Mouse (Mus musculus) lung, embryonic 14.5 days (tissue): Measurements from ENCODE around the gene Stk39. TPM values are rescaled to one million over a fixed set of nuclear protein-coding genes. Genes with fewer than 3 reads are reported as not detected.

ENCODE experiments used
- ATAC-seq: fragments of 200-750 bp; cut with Nextera tagmentation; 2 replicates; pipeline ENCODE4 v1.8.0; 2017; ENCODE audit warnings: mild to moderate bottlenecking, moderate TSS enrichment, moderate library complexity; ENCODE audit not compliant: insufficient read depth
- DNase-seq: peaks from one replicate; pipeline ENCODE4 v3.0.0-alpha.2; 2015
- H3K27ac ChIP-seq: fragments of 300-500 bp; sonication (generic); 2 replicates; pipeline ENCODE4 v1.5.1; 2014; ENCODE audit warnings: low read depth, mild to moderate bottlenecking, moderate library complexity
- H3K27me3 ChIP-seq: fragments of 300-500 bp; sonication (generic); 2 replicates; pipeline ENCODE4 v1.6.1; 2014; ENCODE audit warnings: low read length, control low read depth; ENCODE audit not compliant: insufficient read depth
- H3K36me3 ChIP-seq: fragments of 300-500 bp; sonication (generic); 2 replicates; pipeline ENCODE4 v1.6.1; 2014; ENCODE audit warnings: control low read depth; ENCODE audit not compliant: insufficient read depth
- H3K4me1 ChIP-seq: fragments of 300-500 bp; sonication (generic); 2 replicates; pipeline ENCODE4 v1.6.1; 2014; ENCODE audit warnings: antibody characterized with exemption, control low read depth; ENCODE audit not compliant: insufficient read depth
- H3K4me2 ChIP-seq: fragments of 300-500 bp; sonication (generic); 2 replicates; pipeline ENCODE4 v1.6.1; 2014; ENCODE audit warnings: mild to moderate bottlenecking
- H3K4me3 ChIP-seq: fragments of 300-500 bp; sonication (generic); 2 replicates; pipeline ENCODE4 v1.5.1; 2014; ENCODE audit warnings: low read depth, low read length
- H3K9ac ChIP-seq: fragments of 300-500 bp; sonication (generic); 2 replicates; pipeline ENCODE4 v1.6.1; 2014
- H3K9me3 ChIP-seq: fragments of 300-500 bp; sonication (generic); 2 replicates; pipeline ENCODE4 v1.6.1; 2016; ENCODE audit warnings: low read depth, low read length, control low read depth
- CTCF ChIP-seq: IDR thresholded peaks from 2 replicates; pipeline ENCODE4 v1.5.1; 2016; ENCODE audit warnings: antibody characterized with exemption, low read depth
- WGBS: fragments of 180-500 bp; shearing (Covaris S2); extraction: QIAGEN DNeasy Blood & Tissue Kit; methylation state at CpG from one replicate; pipeline ENCODE4 v1.1.7; 2014; 5-methylcytosine and 5-hydroxymethylcytosine counted together
- polyA plus RNA-seq: library from polyadenylated mRNA; unstranded; fragments of >200 nt; fragmentation: Nextera tagmentation; extraction: Ambion mirVana; gene quantifications from 2 replicates; pipeline ENCODE4 v1.2.1, GENCODE M21; 2014

The Stk39 gene
- polyA plus RNA-seq, 1 experiment from 2014 or later: 27.6 TPM

GRCm38 (mm10) chr2:68343751-68344150 lies 128.3 kb downstream of the Stk39 start:
- Histone ChIP-seq H3K4me1 (no peaks in the 10 kb centered on the region), H3K27me3 (no peaks in the 10 kb centered on the region), H3K9ac (no peak overlapping the region), H3K9me3 (no peaks in the 10 kb centered on the region), H3K36me3 (0 out of 2 replicates have a peak, but pooled peaks cover 6% of the 10 kb centered on the region), H3K4me2 (no peak overlapping the region), H3K4me3 (no peak overlapping the region), H3K27ac (no peak overlapping the region)
- 85% methylated on average over 4 of the region's 4 CpGs for WGBS
- ATAC-seq: no peak
- DNase-seq: no peak
- no peak for TF ChIP-seq CTCF

DNA sequence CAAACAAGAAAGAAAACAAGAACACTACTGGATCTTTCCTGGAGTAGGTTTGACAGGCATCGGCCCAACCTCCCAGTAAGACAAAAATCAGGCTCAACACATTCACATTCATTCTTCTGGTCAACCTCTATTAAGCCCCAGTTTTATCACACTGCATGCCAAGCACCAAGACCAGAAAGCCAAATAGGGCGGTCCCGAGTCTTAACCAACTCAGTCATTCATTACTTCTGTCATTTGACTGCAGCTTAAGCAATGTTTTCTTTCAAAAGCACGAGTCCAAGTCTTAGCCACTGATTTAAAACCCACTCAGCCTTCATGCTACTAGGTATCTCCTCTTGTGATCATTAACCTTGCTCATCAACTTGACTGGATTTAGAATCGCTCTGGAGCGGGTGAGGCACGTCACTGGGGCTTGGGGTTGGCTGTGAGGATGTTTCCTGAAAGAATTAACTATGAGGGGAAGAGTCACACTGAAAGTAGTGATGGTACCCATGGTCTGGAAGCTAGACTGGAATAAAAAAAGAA lies 129.9 kb downstream of the Stk39 start:
- no peaks in the 10 kb centered on the region for H3K9me3 ChIP-seq
- no peak overlapping the region for H3K4me2 ChIP-seq
- no peak for ATAC-seq
- H3K4me3 ChIP-seq: no peak overlapping the region
- TF ChIP-seq CTCF: no peak
- no peaks in the 10 kb centered on the region for H3K4me1 ChIP-seq
- DNase-seq: no peak
- 87% methylated on average over 7 of the region's 7 CpGs for WGBS
- no peak overlapping the region for H3K9ac ChIP-seq
- H3K27ac ChIP-seq: no peak overlapping the region
- H3K27me3 ChIP-seq: no peaks in the 10 kb centered on the region
- 0 out of 2 replicates have a peak, but pooled peaks cover 6% of the 10 kb centered on the region for H3K36me3 ChIP-seq

- 79% methylated on average over 6 of the region's 6 CpGs for WGBS
- TF ChIP-seq CTCF: no peak
- H3K4me2 ChIP-seq: no peak overlapping the region
- DNase-seq: no peak
- H3K9me3 ChIP-seq: no peaks in the 10 kb centered on the region
- H3K27ac ChIP-seq: no peak overlapping the region
- 0 out of 2 replicates have a peak, but pooled peaks cover 3% of the 10 kb centered on the region for H3K36me3 ChIP-seq
- H3K4me3 ChIP-seq: no peak overlapping the region
- no peak overlapping the region for H3K9ac ChIP-seq
- no peaks in the 10 kb centered on the region for H3K4me1 ChIP-seq
- H3K27me3 ChIP-seq: no peaks in the 10 kb centered on the region
- ATAC-seq: no peak
These were observed 135.2 kb downstream of the Stk39 start for GRCm38 (mm10) chr2:68336913-68337312.

DNA sequence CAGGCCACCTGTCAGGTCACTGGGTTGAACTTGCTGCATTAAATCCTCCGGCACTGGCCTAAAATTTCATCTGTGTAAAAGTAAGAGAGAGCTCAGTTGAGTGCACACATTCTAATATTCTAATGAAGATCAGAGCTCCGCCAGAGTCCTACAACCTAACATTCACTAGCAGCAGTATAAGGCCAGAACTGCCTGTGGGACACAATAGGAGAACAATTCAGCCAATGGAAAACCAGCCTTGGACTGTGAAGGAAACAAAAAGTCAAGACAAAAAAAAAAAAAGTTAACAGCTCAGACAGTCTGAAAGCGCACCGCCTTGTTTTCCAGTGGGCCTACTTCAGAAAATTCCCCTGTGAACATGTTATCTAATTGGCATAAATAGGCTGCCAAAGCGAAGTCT lies 137.1 kb downstream of the Stk39 start:
- 89% methylated on average over 5 of the region's 5 CpGs for WGBS
- no peak overlapping the region for H3K27ac ChIP-seq
- 0 out of 2 replicates have a peak, but pooled peaks cover 3% of the 10 kb centered on the region for H3K36me3 ChIP-seq
- no peak overlapping the region for H3K9ac ChIP-seq
- no peak for TF ChIP-seq CTCF
- H3K4me1 ChIP-seq: no peaks in the 10 kb centered on the region
- no peaks in the 10 kb centered on the region for H3K27me3 ChIP-seq
- no peak overlapping the region for H3K4me2 ChIP-seq
- DNase-seq (no peak), ATAC-seq (no peak)
- no peak overlapping the region for H3K4me3 ChIP-seq
- no peaks in the 10 kb centered on the region for H3K9me3 ChIP-seq

- Histone ChIP-seq H3K9ac (no peak overlapping the region), H3K4me1 (no peaks in the 10 kb centered on the region), H3K27ac (no peak overlapping the region), H3K4me3 (no peak overlapping the region), H3K36me3 (no peaks in the 10 kb centered on the region), H3K9me3 (no peaks in the 10 kb centered on the region), H3K4me2 (no peak overlapping the region), H3K27me3 (no peaks in the 10 kb centered on the region)
- ATAC-seq (no peak), DNase-seq (no peak)
- no peak for TF ChIP-seq CTCF
- 65% methylated on average over 5 of the region's 5 CpGs for WGBS
These were observed 146.8 kb downstream of the Stk39 start for GRCm38 (mm10) chr2:68325306-68325705.

DNA sequence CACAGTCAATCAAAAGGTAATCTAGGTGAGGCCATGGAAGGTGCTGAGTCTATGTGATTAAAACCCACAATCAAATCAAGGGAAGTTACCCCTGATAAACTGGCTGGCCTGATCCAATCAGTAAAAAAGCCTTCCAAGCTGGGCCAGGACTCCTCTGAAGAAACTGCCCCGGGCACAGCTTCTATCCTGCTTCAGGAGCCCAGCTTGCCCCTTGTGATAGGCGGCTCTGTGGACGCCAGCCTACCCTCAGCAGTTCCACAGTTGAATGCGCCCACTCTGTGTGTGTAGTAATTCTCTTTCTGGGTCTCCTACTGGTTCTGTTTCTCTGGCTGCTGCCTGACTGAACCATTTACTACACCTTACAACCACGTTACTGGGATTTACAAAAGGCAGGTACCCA lies 150.8 kb downstream of the Stk39 start:
- Histone ChIP-seq H3K9ac (no peak overlapping the region), H3K4me3 (no peak overlapping the region), H3K27me3 (no peaks in the 10 kb centered on the region), H3K9me3 (no peaks in the 10 kb centered on the region), H3K36me3 (no peaks in the 10 kb centered on the region), H3K27ac (no peak overlapping the region), H3K4me2 (no peak overlapping the region), H3K4me1 (no peaks in the 10 kb centered on the region)
- DNase-seq (no peak), ATAC-seq (no peak)
- TF ChIP-seq CTCF: no peak
- WGBS: 87% methylated on average over 5 of the region's 5 CpGs

- peak; percentile 55; the same call in 1 of the 2 replicates for ATAC-seq
- no peak overlapping the region for H3K9ac ChIP-seq
- TF ChIP-seq CTCF: no peak
- WGBS: 29% methylated on average over 10 of the region's 10 CpGs
- no peak overlapping the region for H3K4me3 ChIP-seq
- H3K4me1 ChIP-seq: no peaks in the 10 kb centered on the region
- DNase-seq: peak; percentile 77
- H3K36me3 ChIP-seq: no peaks in the 10 kb centered on the region
- H3K4me2 ChIP-seq: no peak overlapping the region
- H3K9me3 ChIP-seq: no peaks in the 10 kb centered on the region
- no peaks in the 10 kb centered on the region for H3K27me3 ChIP-seq
- H3K27ac ChIP-seq: no peak overlapping the region
These were observed 151.4 kb downstream of the Stk39 start for GRCm38 (mm10) chr2:68320670-68321069.
